Mouse (Mus musculus) adrenal gland, adult 18-20 months (tissue): ENCODE data around the gene Gm10295. TPM values are rescaled to one million over a fixed set of nuclear protein-coding genes. Genes with fewer than 3 reads are reported as not detected.

ENCODE experiments used
- DNase-seq, 2 experiments: peaks; one replicate each; pipeline ENCODE4 v3.0.0; 2021 to 2022; ENCODE audit warnings: low spot score in 2 of 2
- long read RNA-seq, 2 experiments: library from polyadenylated mRNA; stranded (forward); transcript quantifications; one replicate each; pipeline ENCODE4 v2.0.0; 2021
- total RNA-seq, 2 experiments: library from RNA; stranded (reverse); gene quantifications; 1 replicate in 1 of 2; 2 replicates in 1 of 2; pipeline ENCODE4 v1.2.3; 2021

Gene Gm10295
- not detected for total RNA-seq
- long read RNA-seq, experiment 1: 0 reads
- long read RNA-seq, experiment 2: 0 reads

GRCm38 (mm10) chr7:71351364-71351763, at the start of gene Gm10295:
TSS of gene Gm10295 (minus strand) at chr7:71351485.
- no peak for DNase-seq

GRCm38 (mm10) chr7:71401032-71401431, 49.7 kb upstream of the Gm10295 start:
- DNase-seq: no peak

DNA sequence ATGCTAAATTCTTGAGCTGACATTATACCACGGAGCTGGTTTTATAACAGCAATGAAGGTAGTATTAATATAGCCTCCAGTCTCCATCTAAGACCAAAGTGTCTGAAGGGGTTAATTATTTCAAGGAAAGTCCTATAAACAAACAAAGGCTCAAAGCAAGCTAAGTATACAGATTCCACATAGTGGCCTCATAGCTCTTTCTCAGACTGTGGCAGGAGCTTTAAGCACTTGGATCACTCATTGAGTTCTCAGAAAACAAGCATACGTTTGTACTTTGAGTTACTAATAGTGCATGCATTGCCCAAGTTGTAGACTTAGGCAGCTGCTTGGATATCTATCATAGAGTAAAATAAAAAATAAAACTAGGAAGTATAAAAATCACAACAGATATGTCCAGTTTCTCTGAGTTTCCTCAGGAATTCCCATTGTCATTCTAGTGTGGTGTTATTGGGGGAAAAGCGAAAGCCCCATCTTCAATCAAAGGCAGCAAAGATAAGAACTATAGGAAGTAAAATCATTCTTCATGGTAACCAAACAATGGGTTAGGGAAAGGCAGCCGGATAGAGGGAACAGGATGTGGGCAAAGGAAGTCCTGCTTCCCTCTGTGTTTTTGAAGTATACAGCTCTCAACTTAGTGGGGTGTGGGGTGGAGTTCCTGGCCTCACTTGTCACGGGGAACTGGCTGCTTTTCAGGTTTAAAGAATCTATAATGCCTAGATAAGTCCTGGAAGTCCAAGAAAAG, 48.8 kb upstream of the Gm10295 start:
- DNase-seq: no peak

DNA sequence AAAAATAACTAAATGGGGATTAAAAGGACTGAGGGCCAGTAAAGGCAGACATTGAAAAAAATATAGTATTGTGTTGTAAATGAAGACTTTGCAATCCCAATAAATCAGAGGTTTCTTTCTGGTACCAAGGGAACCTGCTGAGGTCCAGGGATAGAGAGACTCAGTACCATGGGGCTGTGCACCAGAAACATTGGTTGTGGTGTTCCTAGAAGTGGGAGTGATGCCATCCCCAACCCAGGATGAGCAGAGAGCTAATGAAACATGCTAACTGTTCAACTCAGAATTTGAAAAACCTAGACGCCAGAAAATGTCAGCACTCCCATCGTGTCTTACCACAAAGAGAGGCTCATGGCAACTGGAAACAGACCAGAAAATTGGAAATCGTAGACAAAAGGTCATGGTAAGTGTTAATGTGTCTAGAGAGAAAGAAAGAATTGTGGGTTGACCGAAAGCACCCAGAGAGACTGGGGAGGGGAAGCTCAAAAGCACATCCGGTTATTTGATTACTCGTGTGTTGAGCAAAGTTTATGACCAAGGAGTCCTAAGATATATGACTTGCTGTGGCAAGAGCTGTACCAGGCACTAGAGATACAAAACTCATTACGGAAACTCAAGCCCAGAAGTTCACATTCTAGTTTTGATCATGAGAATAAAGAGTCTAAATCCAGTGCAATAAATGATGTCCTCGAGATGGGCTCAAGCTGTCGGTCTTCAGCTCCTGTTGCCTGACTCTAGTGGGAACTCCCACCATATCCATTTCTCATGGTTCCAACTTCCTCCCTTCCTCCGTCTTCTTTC, 47.9 kb upstream of the Gm10295 start:
- DNase-seq: no peak

DNA sequence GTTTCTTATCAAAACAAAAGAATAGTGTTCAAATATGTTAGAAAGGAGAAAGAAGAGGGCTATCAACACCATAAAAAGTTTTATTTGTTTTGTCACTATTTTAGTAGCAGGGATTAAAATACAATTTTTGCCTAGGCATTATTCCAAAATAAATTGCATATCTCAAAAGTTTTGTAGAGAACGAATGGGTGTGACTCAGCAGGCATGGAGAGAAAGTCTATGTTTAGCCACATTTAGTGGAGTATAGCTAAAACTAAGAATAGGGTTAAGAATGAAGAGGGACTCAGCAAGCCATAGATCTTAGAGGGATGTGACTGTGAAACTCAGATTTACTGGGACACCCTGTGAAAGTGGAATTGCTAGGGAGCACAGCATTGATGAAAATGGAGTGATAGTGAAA, 47.1 kb upstream of the Gm10295 start:
- DNase-seq: no peak

DNA sequence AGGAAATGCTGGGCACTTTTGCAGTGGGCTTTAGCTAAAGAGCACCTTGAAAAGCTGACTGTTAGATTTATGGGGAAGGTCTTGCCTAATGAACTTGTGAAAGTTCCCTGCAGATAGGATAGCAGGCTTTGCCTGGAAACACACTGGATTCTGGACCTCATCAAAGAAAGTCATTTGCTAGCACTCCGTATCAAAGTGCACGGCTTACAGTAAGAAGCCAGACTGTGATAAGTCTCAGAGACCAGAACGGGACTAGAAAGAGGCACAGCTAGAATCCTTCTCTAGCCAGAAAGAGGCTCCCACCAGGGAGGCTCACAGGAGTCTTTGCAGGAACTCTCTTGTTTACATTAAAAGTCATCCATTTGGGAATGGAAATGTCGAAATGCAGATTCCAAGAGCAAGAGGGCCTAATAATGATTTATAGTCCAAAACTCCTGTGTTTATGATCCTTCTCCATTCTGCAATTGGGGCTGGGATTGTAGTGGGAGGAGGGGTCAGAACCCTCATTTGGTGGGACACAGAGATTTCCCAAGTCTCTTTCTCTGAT, 41.6 kb upstream of the Gm10295 start:
- no peak for DNase-seq

DNA sequence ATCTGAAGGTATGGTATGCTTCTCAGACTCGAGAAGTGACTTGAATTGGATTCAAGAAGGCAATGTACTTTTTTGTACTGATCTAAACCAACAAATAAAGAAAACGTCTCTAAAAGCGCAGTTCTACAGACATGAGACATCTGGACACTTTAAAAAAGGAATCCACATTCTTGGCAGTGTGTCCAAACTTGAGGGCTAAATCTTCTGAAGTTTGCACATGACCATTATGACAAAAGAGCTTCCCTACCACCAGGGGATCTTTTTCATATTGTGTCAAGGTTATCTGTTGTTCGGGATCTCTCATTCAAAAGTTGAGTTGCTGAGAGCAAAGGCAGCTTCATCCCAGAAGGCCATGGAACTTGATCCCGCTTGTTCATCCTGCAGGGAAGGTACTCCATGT, 40.0 kb upstream of the Gm10295 start:
- no peak for DNase-seq

GRCm38 (mm10) chr7:71390291-71390690, 39.0 kb upstream of the Gm10295 start:
- no peak for DNase-seq

GRCm38 (mm10) chr7:71386050-71386449, 34.8 kb upstream of the Gm10295 start:
- DNase-seq: no peak

GRCm38 (mm10) chr7:71384921-71385320, 33.6 kb upstream of the Gm10295 start:
- no peak for DNase-seq

DNA sequence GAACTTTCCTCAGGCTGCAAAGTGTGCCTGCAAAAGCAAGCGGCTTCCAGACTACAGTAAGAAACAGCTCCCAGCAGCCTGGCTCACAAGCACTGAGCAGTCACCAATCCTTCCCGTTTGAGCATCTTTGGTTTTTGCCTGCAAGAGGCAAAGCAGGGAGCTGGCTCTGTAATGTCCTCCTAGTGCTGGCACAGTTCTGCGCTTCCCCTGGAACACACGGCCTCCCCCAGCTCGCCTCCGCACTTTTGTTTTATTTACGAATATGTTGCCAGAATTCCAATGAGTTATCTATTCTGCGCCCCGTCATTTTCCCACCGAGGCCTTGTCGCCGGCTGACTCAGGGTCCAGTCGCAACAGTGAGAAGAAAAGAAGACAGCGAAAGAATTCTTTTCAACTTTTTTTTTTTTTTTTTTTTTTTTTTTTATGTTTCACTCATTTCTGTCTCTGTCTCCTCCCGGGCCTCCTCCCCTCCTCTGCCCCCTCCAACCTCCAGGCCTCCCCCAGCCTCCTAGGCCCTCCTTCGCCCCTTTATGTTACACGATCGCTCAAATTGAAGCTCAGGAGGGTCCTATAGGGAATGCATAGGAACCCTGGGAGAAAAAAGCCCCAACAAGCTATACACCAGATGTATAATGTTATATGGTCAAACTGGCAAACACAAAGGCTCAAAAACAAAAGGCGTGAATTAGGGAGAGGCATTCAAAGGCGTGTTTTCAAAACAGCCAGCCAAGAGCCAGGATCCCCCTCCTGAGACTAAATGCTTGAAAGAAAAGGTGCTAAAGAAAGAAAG, 32.3 kb upstream of the Gm10295 start:
- DNase-seq: peak in 1 of 2 experiments; percentile 19

- no peak for DNase-seq
Measured at GRCm38 (mm10) chr7:71379826-71380825, 28.8 kb upstream of the Gm10295 start.

- peak in 1 of 2 experiments; percentile 41 for DNase-seq
Measured at GRCm38 (mm10) chr7:71378812-71379760, 27.8 kb upstream of the Gm10295 start.

GRCm38 (mm10) chr7:71377983-71378382, 26.7 kb upstream of the Gm10295 start:
- no peak for DNase-seq

GRCm38 (mm10) chr7:71374059-71374458, 22.8 kb upstream of the Gm10295 start:
- DNase-seq: no peak

GRCm38 (mm10) chr7:71371916-71372315, 20.6 kb upstream of the Gm10295 start:
- DNase-seq: no peak

- no peak for DNase-seq
Measured at GRCm38 (mm10) chr7:71370746-71371145, 19.5 kb upstream of the Gm10295 start.

DNA sequence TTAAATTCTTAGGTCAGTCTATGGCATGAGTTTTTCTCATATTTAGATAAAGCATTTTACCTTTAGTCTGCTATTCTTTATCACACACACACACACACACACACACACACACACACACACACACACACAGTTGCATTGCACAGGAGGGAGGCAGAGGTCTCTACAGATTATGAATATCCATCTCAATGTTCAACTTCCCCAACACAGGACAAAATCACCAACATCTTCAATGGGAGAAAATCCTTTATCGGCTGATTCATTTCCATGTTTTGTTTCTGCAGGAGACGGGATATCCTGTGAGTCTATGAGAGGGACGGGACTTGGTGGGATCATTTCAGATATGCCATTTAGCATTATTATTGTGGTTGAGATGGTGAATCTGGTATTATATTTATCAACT, 18.8 kb upstream of the Gm10295 start:
- DNase-seq: no peak
